Mouse (Mus musculus): ENCODE results near the gene Ogg1. TPM values are rescaled to one million over a fixed set of nuclear protein-coding genes. Genes with fewer than 3 reads are reported as not detected.

The Ogg1 gene
- polyA plus RNA-seq, 1 experiment from 2014 or later: 13.8 TPM

- Histone ChIP-seq H3K9me3 (ENCODE audit: control insufficient read depth, low read length) (no peaks in the 10 kb centered on the region), H3K4me1 (ENCODE audit: control insufficient read depth, insufficient read depth, low read length) (peaks cover 6% of the 10 kb centered on the region), H3K27ac (ENCODE audit: low read depth, low read length) (no peak overlapping the region), H3K9ac (ENCODE audit: low read length) (no peak overlapping the region), H3K36me3 (ENCODE audit: control insufficient read depth, insufficient read depth, low read length) (no peaks in the 10 kb centered on the region), H3K4me3 (ENCODE audit: low read depth, low read length) (no peak overlapping the region), H3K27me3 (ENCODE audit: control insufficient read depth, insufficient read depth, low read length) (no peaks in the 10 kb centered on the region), H3K4me2 (no peak overlapping the region)
- ATAC-seq (ENCODE audit: low FRiP score) (no peak), DNase-seq (ENCODE audit: low spot score, missing footprints) (no peak)
- WGBS: 83% methylated on average over 6 of the region's 6 CpGs
Measured at GRCm38 (mm10) chr6:113341574-113341973, 14.8 kb downstream of the Ogg1 start.

- H3K36me3 ChIP-seq (ENCODE audit: control insufficient read depth, insufficient read depth, low read length): no peaks in the 10 kb centered on the region
- no peaks in the 10 kb centered on the region for H3K27me3 ChIP-seq (ENCODE audit: control insufficient read depth, insufficient read depth, low read length)
- ATAC-seq (ENCODE audit: low FRiP score) (no peak), DNase-seq (ENCODE audit: low spot score, missing footprints) (no peak)
- peaks cover 6% of the 10 kb centered on the region for H3K4me1 ChIP-seq (ENCODE audit: control insufficient read depth, insufficient read depth, low read length)
- no peak overlapping the region for H3K27ac ChIP-seq (ENCODE audit: low read depth, low read length)
- H3K9ac ChIP-seq (ENCODE audit: low read length): no peak overlapping the region
- peak overlapping the region; percentile 3; the same call in 1 of the 2 replicates for H3K4me2 ChIP-seq
- WGBS: 57% methylated on average over 4 of the region's 7 CpGs
- H3K4me3 ChIP-seq (ENCODE audit: low read depth, low read length): no peak overlapping the region
- no peaks in the 10 kb centered on the region for H3K9me3 ChIP-seq (ENCODE audit: control insufficient read depth, low read length)
Measured at GRCm38 (mm10) chr6:113342297-113342696, 15.5 kb downstream of the Ogg1 start.

GRCm38 (mm10) chr6:113343177-113344092 lies 16.7 kb downstream of the Ogg1 start, which contains the start of gene Camk1:
Gene Camk1, minus strand, starts transcription at chr6:113343984.
- ATAC-seq (ENCODE audit: low FRiP score) (peak; percentile 87), DNase-seq (ENCODE audit: low spot score, missing footprints) (peak; percentile 95)
- Histone ChIP-seq H3K27me3 (ENCODE audit: control insufficient read depth, insufficient read depth, low read length) (no peaks in the 10 kb centered on the region), H3K9me3 (ENCODE audit: control insufficient read depth, low read length) (no peaks in the 10 kb centered on the region), H3K4me3 (ENCODE audit: low read depth, low read length) (peak within 1 kb of the TSS; percentile 55), H3K4me2 (peak within 1 kb of the TSS; percentile 82), H3K27ac (ENCODE audit: low read depth, low read length) (no peak within 1 kb of the TSS), H3K36me3 (ENCODE audit: control insufficient read depth, insufficient read depth, low read length) (no peaks in the 10 kb centered on the region), H3K9ac (ENCODE audit: low read length) (peak within 1 kb of the TSS; percentile 87), H3K4me1 (ENCODE audit: control insufficient read depth, insufficient read depth, low read length) (peaks cover 6% of the 10 kb centered on the region)
- WGBS: 14% methylated on average over 32 of the region's 32 CpGs

GRCm38 (mm10) chr6:113344321-113344720 lies 17.5 kb downstream of the Ogg1 start:
- no peak overlapping the region for H3K27ac ChIP-seq (ENCODE audit: low read depth, low read length)
- DNase-seq (ENCODE audit: low spot score, missing footprints): no peak
- 62% methylated on average over 2 of the region's 2 CpGs for WGBS
- ATAC-seq (ENCODE audit: low FRiP score): no peak
- no peak overlapping the region for H3K4me3 ChIP-seq (ENCODE audit: low read depth, low read length)
- no peaks in the 10 kb centered on the region for H3K9me3 ChIP-seq (ENCODE audit: control insufficient read depth, low read length)
- no peak overlapping the region for H3K9ac ChIP-seq (ENCODE audit: low read length)
- H3K4me1 ChIP-seq (ENCODE audit: control insufficient read depth, insufficient read depth, low read length): peaks cover 6% of the 10 kb centered on the region
- no peaks in the 10 kb centered on the region for H3K27me3 ChIP-seq (ENCODE audit: control insufficient read depth, insufficient read depth, low read length)
- H3K36me3 ChIP-seq (ENCODE audit: control insufficient read depth, insufficient read depth, low read length): no peaks in the 10 kb centered on the region
- H3K4me2 ChIP-seq: no peak overlapping the region; the same call in 1 of the 2 replicates

- Histone ChIP-seq H3K4me2 (no peak overlapping the region), H3K9ac (ENCODE audit: low read length) (no peak overlapping the region), H3K9me3 (ENCODE audit: control insufficient read depth, low read length) (no peaks in the 10 kb centered on the region), H3K27me3 (ENCODE audit: control insufficient read depth, insufficient read depth, low read length) (no peaks in the 10 kb centered on the region), H3K4me3 (ENCODE audit: low read depth, low read length) (no peak overlapping the region), H3K27ac (ENCODE audit: low read depth, low read length) (no peak overlapping the region), H3K4me1 (ENCODE audit: control insufficient read depth, insufficient read depth, low read length) (peaks cover 6% of the 10 kb centered on the region), H3K36me3 (ENCODE audit: control insufficient read depth, insufficient read depth, low read length) (no peaks in the 10 kb centered on the region)
- ATAC-seq (ENCODE audit: low FRiP score) (no peak), DNase-seq (ENCODE audit: low spot score, missing footprints) (no peak)
- 76% methylated on average over 4 of the region's 4 CpGs for WGBS
Measured at GRCm38 (mm10) chr6:113346897-113347296, 20.1 kb downstream of the Ogg1 start.

GRCm38 (mm10) chr6:113350538-113350937 lies 23.8 kb downstream of the Ogg1 start:
- ATAC-seq (ENCODE audit: low FRiP score): no peak
- Histone ChIP-seq H3K27ac (ENCODE audit: low read depth, low read length) (no peak overlapping the region), H3K36me3 (ENCODE audit: control insufficient read depth, insufficient read depth, low read length) (no peaks in the 10 kb centered on the region), H3K4me3 (ENCODE audit: low read depth, low read length) (no peak overlapping the region), H3K9me3 (ENCODE audit: control insufficient read depth, low read length) (no peaks in the 10 kb centered on the region), H3K4me2 (no peak overlapping the region), H3K9ac (ENCODE audit: low read length) (no peak overlapping the region), H3K27me3 (ENCODE audit: control insufficient read depth, insufficient read depth, low read length) (no peaks in the 10 kb centered on the region), H3K4me1 (ENCODE audit: control insufficient read depth, insufficient read depth, low read length) (no peaks in the 10 kb centered on the region)
- DNase-seq (ENCODE audit: low spot score, missing footprints): no peak

GRCm38 (mm10) chr6:113351161-113351560 lies 24.4 kb downstream of the Ogg1 start:
- no peaks in the 10 kb centered on the region for H3K27me3 ChIP-seq (ENCODE audit: control insufficient read depth, insufficient read depth, low read length)
- DNase-seq (ENCODE audit: low spot score, missing footprints) (no peak), ATAC-seq (ENCODE audit: low FRiP score) (no peak)
- H3K4me1 ChIP-seq (ENCODE audit: control insufficient read depth, insufficient read depth, low read length): no peaks in the 10 kb centered on the region
- no peak overlapping the region for H3K27ac ChIP-seq (ENCODE audit: low read depth, low read length)
- no peak overlapping the region for H3K9ac ChIP-seq (ENCODE audit: low read length)
- H3K36me3 ChIP-seq (ENCODE audit: control insufficient read depth, insufficient read depth, low read length): no peaks in the 10 kb centered on the region
- H3K4me2 ChIP-seq: no peak overlapping the region
- H3K4me3 ChIP-seq (ENCODE audit: low read depth, low read length): no peak overlapping the region
- 100% methylated on average over 1 of the region's 1 CpGs for WGBS
- H3K9me3 ChIP-seq (ENCODE audit: control insufficient read depth, low read length): no peaks in the 10 kb centered on the region

GRCm38 (mm10) chr6:113351653-113352052 lies 24.9 kb downstream of the Ogg1 start:
- 63% methylated on average over 10 of the region's 10 CpGs for WGBS
- ATAC-seq (ENCODE audit: low FRiP score): no peak

GRCm38 (mm10) chr6:113352820-113353219 lies 26.0 kb downstream of the Ogg1 start:
- Histone ChIP-seq H3K27ac (ENCODE audit: low read depth, low read length) (no peak overlapping the region), H3K27me3 (ENCODE audit: control insufficient read depth, insufficient read depth, low read length) (no peaks in the 10 kb centered on the region), H3K9ac (ENCODE audit: low read length) (no peak overlapping the region), H3K4me2 (no peak overlapping the region), H3K9me3 (ENCODE audit: control insufficient read depth, low read length) (no peaks in the 10 kb centered on the region), H3K36me3 (ENCODE audit: control insufficient read depth, insufficient read depth, low read length) (no peaks in the 10 kb centered on the region), H3K4me3 (ENCODE audit: low read depth, low read length) (no peak overlapping the region), H3K4me1 (ENCODE audit: control insufficient read depth, insufficient read depth, low read length) (no peaks in the 10 kb centered on the region)
- DNase-seq (ENCODE audit: low spot score, missing footprints) (no peak), ATAC-seq (ENCODE audit: low FRiP score) (no peak)
- WGBS: 78% methylated on average over 3 of the region's 3 CpGs

More at GRCm38 (mm10) chr6:113351653-113352052, 24.9 kb downstream of the Ogg1 start:
- no peak for DNase-seq (ENCODE audit: low spot score, missing footprints)
- Histone ChIP-seq H3K9ac (ENCODE audit: low read length) (no peak overlapping the region), H3K36me3 (ENCODE audit: control insufficient read depth, insufficient read depth, low read length) (no peaks in the 10 kb centered on the region), H3K4me1 (ENCODE audit: control insufficient read depth, insufficient read depth, low read length) (no peaks in the 10 kb centered on the region), H3K4me3 (ENCODE audit: low read depth, low read length) (no peak overlapping the region), H3K4me2 (no peak overlapping the region), H3K27me3 (ENCODE audit: control insufficient read depth, insufficient read depth, low read length) (no peaks in the 10 kb centered on the region), H3K9me3 (ENCODE audit: control insufficient read depth, low read length) (no peaks in the 10 kb centered on the region), H3K27ac (ENCODE audit: low read depth, low read length) (no peak overlapping the region)

Measured in midbrain, embryonic 11.5 days (tissue).